Mouse (Mus musculus): ENCODE results near the gene Thsd7a.

The Thsd7a gene

DNA sequence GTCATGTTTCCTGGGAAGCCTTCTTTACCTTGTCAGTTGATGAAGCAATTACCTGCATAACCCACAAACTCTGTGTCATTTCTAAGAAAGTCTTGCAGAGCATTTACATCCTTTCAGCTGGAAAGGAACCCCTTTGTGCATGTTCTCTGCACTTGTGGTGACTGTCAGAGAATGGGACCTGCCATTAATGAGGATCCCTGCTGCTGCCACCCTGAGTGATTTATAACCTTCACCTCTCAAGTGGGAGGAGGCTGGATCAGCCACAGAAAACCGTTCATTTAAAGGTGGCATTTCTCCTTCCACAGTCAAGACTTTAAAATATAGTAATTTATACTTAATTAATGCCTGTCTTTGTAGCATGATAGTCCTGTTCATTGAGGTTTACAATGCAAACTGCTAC is 99.6 kb downstream of the Thsd7a start:
- no peak for DNase-seq (ENCODE audit: low spot score)

DNA sequence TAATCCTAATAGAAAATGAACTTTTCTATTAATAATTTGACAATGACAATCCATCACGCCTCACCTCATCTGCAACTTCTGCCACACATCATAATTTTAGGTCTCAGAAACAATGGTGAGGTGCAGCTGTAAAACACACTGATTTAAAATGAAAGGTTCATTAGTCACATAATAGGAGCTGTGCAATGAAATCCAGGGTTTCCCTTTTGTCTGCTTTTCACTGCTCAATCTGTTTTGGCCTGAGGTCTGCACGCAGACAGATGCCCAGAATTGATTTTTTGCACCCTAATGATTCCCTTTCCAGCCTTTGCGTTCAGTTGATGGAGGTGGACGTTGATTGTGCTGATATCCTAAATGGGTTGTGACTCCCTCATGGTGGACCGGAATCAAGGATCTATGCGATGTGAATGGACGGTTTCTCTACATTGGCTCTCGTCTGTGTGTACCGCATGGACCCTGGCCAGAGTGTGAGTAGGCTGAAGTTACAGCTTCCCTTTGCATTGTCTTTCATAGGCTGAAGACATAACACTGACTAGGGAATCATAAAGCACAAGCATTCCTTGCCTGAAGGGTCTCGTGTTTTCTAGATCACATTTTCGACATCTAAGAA is 120.5 kb downstream of the Thsd7a start:
- no peak for DNase-seq (ENCODE audit: low spot score)

DNA sequence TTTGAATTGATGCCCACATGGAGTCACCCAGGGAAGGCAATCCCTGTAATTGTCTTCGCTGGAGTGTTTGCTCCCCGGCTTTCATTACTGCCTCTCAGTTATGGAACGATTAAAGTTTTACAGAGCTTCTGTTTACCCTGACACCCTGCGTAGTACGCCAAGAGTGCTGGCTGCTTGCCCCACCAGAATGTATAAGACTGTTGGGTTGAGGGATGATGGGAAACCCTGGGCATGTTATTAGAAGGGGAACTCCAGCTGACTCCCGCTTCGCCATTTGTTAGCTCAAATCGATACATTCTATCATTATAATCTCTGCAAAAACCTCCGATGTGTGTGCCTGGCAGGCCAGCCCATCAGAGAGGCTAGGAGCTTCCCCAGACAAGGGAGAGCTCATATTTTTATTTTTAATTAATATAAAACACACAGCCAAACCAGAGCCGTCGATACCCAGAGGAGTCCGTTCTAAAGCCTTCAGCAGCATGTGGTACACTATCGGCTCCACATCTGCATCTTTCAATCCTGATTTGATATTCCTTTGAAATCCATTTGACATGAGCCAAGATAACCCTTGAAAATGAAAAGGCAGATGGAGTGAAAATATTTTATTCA is 142.5 kb downstream of the Thsd7a start:
- no peak for DNase-seq (ENCODE audit: low spot score)

DNA sequence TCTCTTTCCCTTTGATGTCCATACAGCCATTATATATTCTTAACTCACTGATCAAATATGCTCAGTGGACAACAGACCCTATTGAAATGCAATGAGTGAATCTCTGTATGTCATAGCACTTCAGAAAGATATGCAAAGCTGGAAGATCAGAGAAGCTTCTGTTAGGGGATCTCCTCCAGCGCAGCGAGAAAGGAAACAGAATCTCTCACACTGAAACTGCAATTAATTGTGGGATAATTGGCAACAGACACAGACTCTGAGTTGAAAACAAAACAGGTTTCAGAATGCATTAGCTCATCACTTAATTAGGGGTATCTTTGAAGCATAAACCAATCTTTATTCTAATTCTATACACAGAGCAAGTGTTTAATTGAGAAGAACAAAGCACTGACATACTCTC is 146.3 kb downstream of the Thsd7a start:
- no peak for DNase-seq (ENCODE audit: low spot score)

DNA sequence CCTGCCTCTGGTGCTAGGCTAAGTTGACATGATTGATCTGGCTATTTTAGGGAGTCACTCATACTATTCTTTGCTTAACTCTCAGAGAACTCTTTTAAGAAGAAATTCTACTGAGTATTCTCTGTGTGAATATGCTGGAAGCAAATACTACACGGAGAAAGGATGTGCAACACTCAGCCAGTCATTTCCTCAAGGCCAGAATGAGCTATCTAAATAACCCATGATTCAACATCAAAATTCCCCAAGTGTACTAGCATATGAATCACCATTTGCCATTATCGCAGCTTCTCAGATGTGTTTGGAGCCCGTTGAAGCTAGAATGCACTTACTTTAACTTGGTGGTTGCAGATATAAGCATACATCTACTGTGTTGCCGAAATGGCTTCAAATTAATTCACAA is 147.0 kb downstream of the Thsd7a start:
- no peak for DNase-seq (ENCODE audit: low spot score)

DNA sequence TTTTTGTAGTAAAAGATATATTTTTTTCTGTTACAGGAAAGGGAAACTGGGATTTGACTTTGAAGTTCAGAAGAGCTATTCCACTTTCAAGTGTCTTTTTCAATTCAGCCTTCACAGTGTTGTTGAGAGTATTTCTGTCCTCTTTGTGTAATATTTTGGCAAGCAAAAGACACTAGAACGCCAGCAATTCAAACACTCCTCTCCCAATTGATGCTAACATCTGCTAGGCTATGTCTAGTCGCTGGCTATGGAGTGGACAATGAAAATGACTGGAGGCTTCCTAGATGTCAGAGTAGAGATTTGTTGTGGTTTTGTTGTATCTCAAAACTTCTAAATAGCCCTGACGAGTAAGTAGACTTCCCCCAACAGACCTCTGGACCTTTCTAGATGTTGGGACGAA is 164.8 kb downstream of the Thsd7a start:
- DNase-seq (ENCODE audit: low spot score) = no peak

DNA sequence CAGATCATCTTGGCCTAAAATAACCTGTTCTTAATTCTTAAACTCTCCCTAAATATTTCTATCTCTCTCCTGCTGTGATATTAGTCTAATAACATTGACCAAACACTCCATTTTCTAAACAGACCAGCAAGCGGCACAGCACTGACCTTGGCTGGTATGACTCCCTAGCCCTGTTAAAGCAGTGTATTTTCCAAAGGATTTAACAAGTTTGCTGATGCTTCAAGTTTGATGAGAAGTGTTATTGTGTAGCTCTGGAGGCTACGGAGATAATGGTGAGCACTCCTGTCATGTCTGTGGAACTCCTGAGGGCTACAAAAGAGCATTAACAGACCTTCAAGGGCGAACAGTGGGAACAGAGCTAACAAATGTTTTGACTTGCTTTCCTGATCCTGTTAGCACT is 168.1 kb downstream of the Thsd7a start:
- no peak for DNase-seq (ENCODE audit: low spot score)

DNA sequence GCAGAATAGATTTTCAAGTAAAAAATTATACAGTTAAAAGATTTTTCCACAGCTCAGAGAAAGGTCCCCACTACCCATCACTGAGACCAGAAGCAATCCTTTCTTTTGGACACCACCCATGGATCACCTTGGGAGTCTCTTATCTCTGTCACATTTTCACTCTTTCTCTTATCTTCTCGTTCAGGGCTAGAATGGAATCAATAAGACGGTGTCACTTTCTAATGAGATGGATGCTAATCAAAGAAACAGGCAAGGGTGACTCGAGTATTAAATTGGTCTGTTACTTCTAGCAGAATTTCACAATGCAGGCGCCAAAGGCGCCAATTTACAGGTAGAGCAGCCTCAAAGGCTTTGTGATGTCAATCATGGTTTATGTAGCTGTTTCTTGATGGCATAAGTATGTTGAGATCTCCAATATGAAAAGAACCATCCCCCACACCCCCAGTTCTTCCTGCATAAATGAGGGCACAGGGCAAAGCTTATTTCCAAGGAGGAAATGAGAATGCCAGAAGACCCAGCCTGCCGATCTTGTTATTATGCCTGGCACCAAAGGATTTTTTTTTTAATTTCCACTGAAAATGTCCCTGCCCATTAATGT is 173.5 kb downstream of the Thsd7a start:
- DNase-seq (ENCODE audit: low spot score) = no peak

DNA sequence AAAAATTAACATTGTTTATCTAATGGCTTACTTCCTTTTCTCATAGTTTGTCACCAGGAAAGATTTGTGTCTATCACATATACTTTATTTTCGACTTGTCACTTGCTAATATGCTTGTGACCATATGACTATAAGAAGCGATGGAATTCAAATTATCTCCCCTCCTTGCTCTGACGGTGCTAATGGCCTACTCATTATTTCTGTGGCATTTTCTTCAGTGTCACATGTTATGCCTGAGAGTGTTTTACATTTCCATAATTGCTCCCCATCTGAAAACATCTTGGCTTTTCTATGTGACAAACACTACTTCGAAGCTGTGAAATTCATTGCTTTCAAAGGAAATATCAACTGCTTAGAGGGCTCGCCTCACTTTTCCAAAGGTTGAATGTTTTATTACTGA is 177.0 kb downstream of the Thsd7a start:
- DNase-seq (ENCODE audit: low spot score) = no peak

DNA sequence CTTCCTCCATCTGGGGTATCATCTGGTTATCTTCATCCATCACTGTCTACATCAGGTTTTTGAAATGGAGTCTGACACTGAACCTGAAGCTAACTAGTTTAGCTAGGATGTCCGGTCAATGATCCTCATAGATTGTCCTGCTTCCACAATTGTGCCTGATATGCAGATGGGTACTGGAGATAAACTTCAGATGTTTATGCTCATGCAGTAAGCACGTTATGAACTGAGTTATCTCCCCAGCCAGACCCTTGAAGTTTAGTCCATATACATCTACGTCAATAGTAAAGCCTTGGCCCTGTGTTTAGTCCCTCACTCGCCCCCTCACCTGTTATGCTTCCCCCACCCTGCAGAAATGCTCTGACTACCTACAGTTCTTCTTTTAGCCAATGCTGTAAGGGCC is 184.1 kb downstream of the Thsd7a start:
- DNase-seq (ENCODE audit: low spot score) = no peak

DNA sequence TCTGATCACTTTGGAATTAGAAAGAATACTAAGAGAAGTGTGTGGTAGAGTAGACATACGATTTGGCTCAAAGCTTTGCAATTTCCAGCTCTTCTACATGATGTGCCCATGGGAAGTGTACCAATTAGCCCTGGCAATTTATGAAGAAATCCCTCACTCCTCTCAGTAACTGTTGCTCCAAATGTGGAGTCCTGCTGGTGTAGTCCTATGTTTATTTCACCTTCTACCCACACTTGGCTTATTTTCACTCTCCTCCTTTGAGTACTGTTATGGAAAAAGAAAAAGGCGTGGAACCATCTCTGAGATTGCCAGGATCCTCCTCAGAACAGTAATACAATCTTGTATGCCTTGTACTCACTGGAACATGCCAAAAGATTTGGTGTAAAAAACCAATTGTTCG is 186.9 kb downstream of the Thsd7a start:
- no peak for DNase-seq (ENCODE audit: low spot score)

DNA sequence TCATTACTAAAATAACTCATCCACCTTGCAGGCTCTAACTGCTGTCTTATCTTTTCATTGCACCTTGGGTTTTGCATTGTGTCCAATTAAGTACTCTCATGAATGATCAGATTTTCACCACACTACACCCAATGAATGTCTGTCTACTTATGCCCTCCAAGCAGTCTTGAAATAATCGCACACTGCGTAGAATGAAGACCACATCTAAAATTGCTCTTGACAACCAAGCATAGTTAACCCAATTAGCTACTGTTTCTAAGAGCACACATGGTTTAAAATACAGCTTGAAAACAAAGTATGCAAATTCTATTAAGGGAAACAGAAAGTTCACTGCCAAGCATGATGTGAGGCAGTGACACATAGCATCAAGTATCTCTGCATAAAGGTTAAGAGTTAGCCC is 188.7 kb downstream of the Thsd7a start:
- DNase-seq (ENCODE audit: low spot score) = no peak

DNA sequence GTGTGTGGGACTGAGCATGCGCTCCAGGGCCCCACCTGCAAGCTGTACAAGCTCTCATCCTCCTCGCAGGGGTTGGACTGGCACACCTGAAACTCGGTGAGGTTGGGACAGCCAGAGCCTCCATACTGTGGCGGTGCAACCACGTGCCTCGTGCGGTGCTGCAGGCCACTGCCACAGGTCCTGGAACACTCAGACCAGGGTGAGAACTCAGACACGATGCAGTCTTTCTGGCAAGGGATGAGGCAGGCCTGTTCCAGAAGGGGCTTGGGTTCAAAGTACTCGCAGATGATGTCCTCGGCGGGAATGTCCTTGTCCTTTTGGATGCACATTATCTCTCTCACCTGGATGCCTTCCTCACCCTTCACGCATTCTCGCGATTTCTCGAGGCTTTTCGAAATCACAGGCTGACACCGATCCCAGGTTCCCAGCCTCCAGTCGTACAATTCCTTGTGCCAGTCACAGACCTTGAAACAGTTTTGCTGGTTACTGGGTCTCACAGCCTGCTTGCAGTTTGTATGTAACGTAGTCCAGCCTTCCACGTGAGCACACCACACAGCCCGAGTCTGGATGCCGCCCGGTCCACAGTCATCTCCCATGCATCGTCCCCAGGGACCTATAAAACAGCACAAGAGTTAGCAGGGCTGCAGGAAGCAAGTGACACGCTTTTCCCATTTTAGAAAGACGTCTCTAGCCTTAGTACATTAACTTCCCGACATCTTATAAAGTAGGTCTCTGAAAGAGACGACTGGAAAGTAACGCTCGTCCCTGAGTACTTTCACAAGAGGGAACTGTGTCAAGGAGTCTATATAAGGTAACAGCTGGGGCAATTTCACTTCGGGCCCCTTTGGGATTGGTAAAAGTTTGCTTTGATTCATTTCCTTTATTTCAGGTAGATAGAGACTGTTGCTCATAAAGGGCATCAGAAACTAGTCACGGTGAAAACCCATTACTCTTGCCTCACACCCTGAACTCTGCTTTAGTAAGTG is 193.8 kb downstream of the Thsd7a start:
- DNase-seq (ENCODE audit: low spot score) = no peak

DNA sequence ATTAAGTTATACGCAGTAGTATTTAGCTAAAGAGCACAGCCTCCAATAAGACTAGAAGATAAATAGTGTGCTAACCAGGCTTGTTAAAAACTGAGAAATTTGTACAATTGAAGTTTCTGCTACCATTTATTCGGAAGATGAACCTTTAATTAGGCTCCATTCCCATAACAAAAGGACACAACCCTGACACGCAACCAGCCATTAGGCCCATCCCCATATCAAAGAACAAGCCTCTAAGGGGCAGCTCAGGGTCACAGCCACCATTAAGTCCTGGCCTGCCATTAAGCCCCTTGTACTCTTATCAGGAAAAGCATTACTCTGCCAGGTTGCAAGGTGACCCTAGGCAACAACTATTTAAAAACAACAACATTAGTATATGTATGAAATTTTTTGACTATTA is 198.0 kb downstream of the Thsd7a start:
- no peak for DNase-seq (ENCODE audit: low spot score)

DNA sequence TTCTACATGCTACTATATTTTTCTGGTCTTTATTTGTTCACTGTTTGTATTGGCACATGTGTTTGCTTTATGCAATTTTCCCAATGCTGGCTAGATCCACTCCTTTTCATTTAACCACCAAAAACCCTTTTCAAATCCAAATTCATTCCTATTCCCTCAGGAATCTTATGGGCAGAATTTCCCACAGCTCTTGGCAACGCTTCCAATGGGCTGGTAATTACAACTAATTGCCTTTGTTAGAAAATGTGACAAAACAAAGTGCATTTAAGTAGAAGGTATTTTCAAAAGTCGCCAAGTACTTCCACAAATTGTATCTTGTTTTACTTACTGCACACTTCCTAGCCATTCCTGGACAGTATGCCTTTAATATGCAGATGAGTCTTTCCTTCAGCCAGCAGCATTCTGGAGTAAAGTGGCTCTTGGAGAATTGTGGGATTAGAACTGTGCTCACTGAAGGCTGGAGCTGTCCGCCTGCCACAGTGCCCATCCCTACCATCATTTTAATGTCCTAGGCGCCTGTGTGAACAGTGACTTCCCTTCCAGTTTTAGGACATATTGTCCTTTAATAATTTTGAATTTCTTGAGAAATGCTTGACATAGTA is 199.1 kb downstream of the Thsd7a start:
- DNase-seq (ENCODE audit: low spot score) = no peak

DNA sequence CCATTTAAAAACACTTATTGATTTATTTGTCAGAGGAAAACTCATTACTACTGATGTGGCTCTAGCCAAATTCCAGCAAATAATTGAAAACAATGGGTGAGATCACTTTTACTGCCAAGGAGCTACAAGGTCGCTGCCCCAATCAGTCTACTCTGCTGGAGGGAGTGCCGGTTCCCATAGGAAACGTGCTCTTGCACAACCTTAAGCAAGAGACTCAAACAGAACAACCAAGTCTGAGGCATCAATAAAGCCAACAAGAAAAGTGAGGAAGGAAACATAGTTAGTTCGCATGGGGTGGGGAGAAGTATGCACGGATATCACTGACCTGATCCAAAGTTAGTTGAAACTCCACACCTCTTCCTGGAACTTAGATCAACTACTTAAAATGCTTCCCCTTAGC is 205.1 kb downstream of the Thsd7a start:
- DNase-seq (ENCODE audit: low spot score) = no peak

DNA sequence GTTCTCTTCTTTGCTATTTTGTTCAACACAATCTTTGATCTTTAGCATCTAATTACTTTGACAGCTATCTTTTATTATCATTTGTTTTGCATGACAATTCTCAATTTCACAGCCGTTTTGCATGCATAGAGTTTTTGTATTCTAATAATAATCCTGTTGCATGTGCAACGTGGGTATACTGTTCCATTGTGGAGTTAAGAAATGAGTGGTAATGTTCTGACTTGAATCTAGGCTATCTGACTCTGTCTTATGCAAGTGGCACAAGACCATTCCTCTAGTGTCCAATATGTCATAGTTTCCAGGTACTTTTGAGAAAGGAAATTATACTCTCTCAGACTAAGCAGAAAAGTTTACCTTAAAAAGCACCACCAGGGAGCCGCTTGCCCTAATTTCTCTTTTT is 206.7 kb downstream of the Thsd7a start:
- no peak for DNase-seq (ENCODE audit: low spot score)

DNA sequence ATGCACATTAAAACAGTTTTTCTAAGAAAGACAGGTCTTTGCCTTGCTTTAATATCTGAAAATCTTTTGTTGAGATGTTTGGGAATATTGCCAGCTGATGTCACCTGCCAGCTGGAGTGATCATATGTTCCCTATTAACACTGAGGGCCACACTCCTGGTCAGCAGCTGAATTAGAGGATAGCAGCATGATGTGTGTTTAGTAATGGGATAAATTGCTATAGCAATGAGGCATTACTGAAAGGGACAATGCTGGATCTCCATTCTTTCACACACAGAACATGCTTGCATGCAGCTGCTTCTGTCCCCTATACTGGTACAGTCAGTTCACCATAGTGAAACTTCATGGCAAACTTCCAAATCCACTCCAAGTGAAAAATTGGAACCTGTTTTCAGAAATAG is 230.1 kb downstream of the Thsd7a start:
- DNase-seq (ENCODE audit: low spot score) = no peak

DNA sequence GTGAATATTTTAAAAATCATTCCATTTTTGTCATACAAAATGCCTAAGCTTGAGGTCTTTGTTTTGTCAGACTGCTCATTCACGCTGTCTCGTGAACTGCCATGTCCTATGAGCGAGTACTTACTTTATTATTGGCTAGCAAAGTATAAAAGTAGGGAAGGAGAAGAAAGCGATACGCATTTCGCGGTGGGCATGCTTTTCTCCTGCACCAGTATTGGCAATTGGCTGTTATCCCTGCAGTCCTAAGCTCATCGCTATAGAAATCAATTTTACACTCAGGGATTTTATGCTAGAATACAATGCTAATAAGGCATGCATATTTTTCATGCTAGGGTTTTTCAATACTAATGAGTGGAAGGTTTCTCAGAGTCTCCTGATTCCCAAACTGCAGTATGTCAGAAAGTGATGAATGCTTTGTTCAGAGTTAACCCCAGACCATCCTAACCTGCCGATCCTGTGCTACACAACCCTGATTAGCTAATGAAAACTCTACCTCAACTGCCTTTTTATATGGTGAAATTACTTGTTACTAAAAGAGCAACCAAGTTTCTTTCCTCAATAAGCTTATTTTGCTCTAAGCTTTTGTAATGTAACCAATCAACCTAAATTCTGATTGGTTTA is 230.8 kb downstream of the Thsd7a start:
- no peak for DNase-seq (ENCODE audit: low spot score)

DNA sequence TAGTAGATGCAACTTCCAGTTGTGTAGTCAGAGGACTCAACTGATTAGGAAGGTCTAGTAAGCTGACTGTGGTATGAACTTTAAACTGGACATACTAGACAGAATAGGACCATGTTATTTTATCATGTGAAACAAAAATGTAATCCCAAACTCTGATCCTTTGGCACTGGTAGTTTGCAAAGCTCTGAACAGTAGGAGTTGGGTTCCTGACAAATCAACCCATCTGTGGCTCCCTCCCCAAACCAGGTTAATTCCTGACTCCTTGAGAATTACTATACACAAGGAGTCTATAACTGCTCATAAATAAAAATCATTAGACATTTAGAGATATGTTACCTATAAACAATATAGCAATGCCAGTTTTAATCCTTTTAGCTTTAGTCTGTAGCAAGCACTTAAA is 231.5 kb downstream of the Thsd7a start:
- no peak for DNase-seq (ENCODE audit: low spot score)

DNA sequence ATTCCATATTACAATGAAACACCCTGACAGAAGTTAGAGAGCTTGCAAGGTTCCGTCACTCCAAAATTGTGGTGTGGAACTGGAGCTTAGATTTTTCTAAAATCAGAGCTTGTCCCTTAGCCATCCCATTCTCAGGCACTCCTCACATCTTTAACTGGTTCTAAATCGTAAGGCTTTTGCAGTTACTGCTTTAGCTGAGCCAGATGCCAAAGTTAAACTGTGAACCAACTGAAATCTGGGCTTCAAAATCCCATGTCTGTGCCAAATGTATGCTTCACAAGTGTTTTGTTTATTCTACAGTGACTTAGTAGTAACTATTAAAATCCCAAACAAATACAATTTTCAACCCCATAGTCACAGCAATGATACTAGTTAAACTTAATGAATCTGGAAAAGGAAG is 242.3 kb downstream of the Thsd7a start:
- no peak for DNase-seq (ENCODE audit: low spot score)

DNA sequence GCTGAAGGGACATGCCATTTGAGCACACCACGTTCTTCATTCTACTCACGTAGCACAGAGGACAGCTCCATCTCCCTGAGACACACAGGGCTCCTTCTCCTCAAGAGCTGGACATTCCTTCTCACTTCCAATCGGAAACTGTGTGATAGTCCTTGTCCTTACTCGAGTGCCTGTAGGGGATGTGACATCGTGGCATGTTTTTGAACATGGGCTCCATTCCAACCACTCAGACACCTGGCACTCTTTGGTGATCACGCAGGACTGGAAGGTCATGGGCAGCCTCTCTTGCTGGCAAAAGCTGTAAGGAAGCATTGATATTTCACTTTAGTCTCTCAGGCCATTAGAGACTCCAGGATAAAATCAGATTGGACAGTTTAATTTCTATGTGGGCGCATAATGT is 245.3 kb downstream of the Thsd7a start:
- no peak for DNase-seq (ENCODE audit: low spot score)
